Mouse (Mus musculus) T-cell, adult 66 days (primary cell): ENCODE measurements around the gene Xxylt1. TPM values are rescaled to one million over a fixed set of nuclear protein-coding genes. Genes with fewer than 3 reads are reported as not detected.

ENCODE experiments used
- total RNA-seq, 2 experiments: library from RNA; stranded (reverse); gene quantifications; 3 replicates in 1 of 2; 4 replicates in 1 of 2; pipeline ENCODE4 v1.2.4; 2023

Xxylt1 gene
- total RNA-seq = 10 to 100 TPM; 14.8 to 18.2 TPM

DNA sequence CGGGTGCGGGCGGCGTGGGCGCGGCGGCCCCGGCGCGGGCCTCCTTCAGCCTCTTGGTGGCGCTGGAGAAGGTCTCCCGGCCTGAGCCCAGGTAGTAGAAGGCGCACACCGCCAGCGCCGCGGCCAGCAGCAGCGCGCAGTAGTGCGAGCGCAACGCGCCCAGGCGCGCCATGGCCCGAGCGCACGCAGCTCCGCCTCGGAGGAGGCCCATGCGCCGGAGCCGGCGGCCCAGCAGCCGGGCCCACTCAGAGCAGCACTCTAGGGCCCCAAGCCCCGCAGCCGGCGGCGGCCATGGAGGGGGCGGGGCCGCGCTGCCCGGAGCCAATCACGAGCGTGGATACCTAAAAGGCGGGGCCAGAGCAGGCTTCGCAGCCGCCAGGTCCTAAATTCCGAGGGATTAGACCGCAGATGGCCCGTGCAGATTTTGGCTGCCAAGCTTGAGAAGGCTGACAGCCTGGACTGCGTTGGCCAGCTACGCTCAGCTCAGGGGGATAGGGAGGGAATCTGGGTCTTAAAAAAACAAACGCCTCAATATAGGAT lies at the start of gene Xxylt1:
Gene Xxylt1 (minus strand): TSS at position 308 of the 540 bp plus-strand sequence.

Other genes starting within 250 kb of the Xxylt1 start
- gene Acap2, start 119.8 kb upstream of the Xxylt1 start, total RNA-seq = 10 to 100 TPM; 51.6 to 54.7 TPM
- 10 to 100 TPM; 34.1 to 37.0 TPM for gene Ppp1r2, start 193.8 kb upstream of the Xxylt1 start, total RNA-seq
- gene Apod, start 233.4 kb upstream of the Xxylt1 start, total RNA-seq = not detected